Mouse (Mus musculus) neural tube, embryonic 12.5 days (tissue): ENCODE data around the gene Olfr459. TPM values are rescaled to one million over a fixed set of nuclear protein-coding genes. Genes with fewer than 3 reads are reported as not detected.

ENCODE experiments used
- ATAC-seq: fragments of 200-750 bp; cut with Nextera tagmentation; 2 replicates; pipeline ENCODE4 v1.8.0; 2017; ENCODE audit warnings: low read depth, mild to moderate bottlenecking, moderate TSS enrichment, moderate library complexity; ENCODE audit not compliant: low FRiP score
- H3K27ac ChIP-seq: fragments of 300-500 bp; sonication (generic); 2 replicates; pipeline ENCODE4 v1.5.1; 2016
- H3K27me3 ChIP-seq: fragments of 300-500 bp; sonication (generic); replicated peaks from 2 replicates; pipeline ENCODE4 v1.6.1; 2016; ENCODE audit warnings: mild to moderate bottlenecking
- H3K36me3 ChIP-seq: fragments of 300-500 bp; sonication (generic); 2 replicates; pipeline ENCODE4 v1.6.1; 2016; ENCODE audit warnings: mild to moderate bottlenecking
- H3K4me1 ChIP-seq: fragments of 300-500 bp; sonication (generic); 2 replicates; pipeline ENCODE4 v1.6.1; 2016
- H3K4me2 ChIP-seq: fragments of 300-500 bp; sonication (generic); replicated peaks from 2 replicates; pipeline ENCODE4 v1.6.1; 2016; ENCODE audit warnings: mild to moderate bottlenecking
- H3K4me3 ChIP-seq: fragments of 300-500 bp; sonication (generic); 2 replicates; pipeline ENCODE4 v1.5.1; 2016
- H3K9ac ChIP-seq: fragments of 300-500 bp; sonication (generic); 2 replicates; pipeline ENCODE4 v1.6.1; 2016; ENCODE audit warnings: mild to moderate bottlenecking
- H3K9me3 ChIP-seq: fragments of 300-500 bp; sonication (generic); 2 replicates; pipeline ENCODE4 v1.6.1; 2016; ENCODE audit warnings: mild to moderate bottlenecking
- WGBS: fragments of 180-500 bp; shearing (Covaris S2); methylation state at CpG from one replicate; pipeline ENCODE4 v1.1.7; 2016; 5-methylcytosine and 5-hydroxymethylcytosine counted together
- polyA plus RNA-seq: library from polyadenylated mRNA; unstranded; fragments of >200 nt; fragmentation: Nextera tagmentation; extraction: Ambion mirVana; gene quantifications from 2 replicates; pipeline ENCODE4 v1.2.1, GENCODE M21; 2016

Olfr459 gene
- polyA plus RNA-seq, 1 experiment from 2014 or later = not detected

DNA sequence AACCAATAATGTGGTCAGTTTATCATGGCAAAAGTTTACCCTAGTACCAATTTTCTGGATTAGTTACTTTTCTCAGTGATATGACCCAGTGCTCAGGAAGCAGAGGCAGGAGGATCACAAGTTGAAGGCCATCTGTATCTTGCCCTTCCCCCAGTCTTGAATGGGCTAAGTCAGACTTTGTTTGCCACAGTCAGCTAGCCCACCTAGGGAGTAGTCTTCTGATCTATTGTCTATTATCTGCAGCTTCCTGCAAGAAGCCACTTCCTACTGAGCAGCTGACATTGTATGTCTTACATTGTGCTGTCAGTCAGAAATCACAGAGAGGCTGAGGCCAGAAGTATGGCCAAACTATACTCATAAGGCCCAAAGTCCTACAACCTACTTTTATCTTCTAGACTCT lies 33.9 kb downstream of the Olfr459 start:
- Histone ChIP-seq H3K9ac (no peak overlapping the region), H3K9me3 (no peaks in the 10 kb centered on the region), H3K4me3 (no peak overlapping the region), H3K36me3 (no peaks in the 10 kb centered on the region), H3K27ac (no peak overlapping the region), H3K4me2 (no peak overlapping the region), H3K4me1 (no peaks in the 10 kb centered on the region), H3K27me3 (no peaks in the 10 kb centered on the region)
- no peak for ATAC-seq

GRCm38 (mm10) chr6:41734719-41735470 lies 40.1 kb downstream of the Olfr459 start:
- H3K36me3 ChIP-seq = no peaks in the 10 kb centered on the region
- 90% methylated on average over 5 of the region's 5 CpGs for WGBS
- no peaks in the 10 kb centered on the region for H3K4me1 ChIP-seq
- no peaks in the 10 kb centered on the region for H3K9me3 ChIP-seq
- no peak overlapping the region for H3K4me3 ChIP-seq
- H3K4me2 ChIP-seq = no peak overlapping the region
- no peaks in the 10 kb centered on the region for H3K27me3 ChIP-seq
- no peak overlapping the region for H3K9ac ChIP-seq
- no peak for ATAC-seq
- no peak overlapping the region for H3K27ac ChIP-seq

- Histone ChIP-seq H3K9ac (no peak overlapping the region), H3K4me2 (no peak overlapping the region), H3K4me3 (no peak overlapping the region), H3K27me3 (no peaks in the 10 kb centered on the region), H3K27ac (no peak overlapping the region), H3K4me1 (no peaks in the 10 kb centered on the region), H3K9me3 (no peaks in the 10 kb centered on the region), H3K36me3 (no peaks in the 10 kb centered on the region)
- WGBS = 80% methylated on average over 1 of the region's 1 CpGs
- no peak for ATAC-seq
These were observed 46.9 kb downstream of the Olfr459 start for GRCm38 (mm10) chr6:41727989-41728609.

DNA sequence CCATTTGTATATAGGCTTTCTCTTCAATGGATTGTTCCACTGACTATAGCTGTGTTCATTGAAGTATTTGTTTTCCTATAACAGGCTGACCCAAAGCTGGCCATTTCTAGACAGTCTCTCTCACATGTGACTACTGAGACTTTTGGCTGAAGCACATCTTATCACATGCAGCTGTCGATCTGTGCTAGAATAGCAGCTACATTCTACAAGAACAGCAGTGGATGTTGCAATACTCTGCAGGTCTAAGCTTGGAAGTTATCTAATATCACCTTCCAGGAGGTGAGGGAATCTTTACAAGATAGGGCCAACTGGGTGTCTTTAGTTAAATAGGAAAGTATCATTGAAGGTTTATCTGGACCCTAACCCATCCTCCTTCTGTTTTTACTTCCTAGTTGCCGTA lies 53.5 kb downstream of the Olfr459 start:
- no peaks in the 10 kb centered on the region for H3K27me3 ChIP-seq
- ATAC-seq = no peak
- H3K36me3 ChIP-seq = no peaks in the 10 kb centered on the region
- H3K4me2 ChIP-seq = no peak overlapping the region
- no peak overlapping the region for H3K9ac ChIP-seq
- WGBS = 87% methylated on average over 2 of the region's 2 CpGs
- H3K4me1 ChIP-seq = no peaks in the 10 kb centered on the region
- H3K4me3 ChIP-seq = no peak overlapping the region
- no peak overlapping the region for H3K27ac ChIP-seq
- H3K9me3 ChIP-seq = no peaks in the 10 kb centered on the region

Other genes with a start within 250 kb of the Olfr459 start
- gene Ephb6, start 169.7 kb downstream of the Olfr459 start, polyA plus RNA-seq = 22.7 and 23.6 TPM in 2 replicates
- 0.49 and 0.57 TPM in 2 replicates for gene Trpv6, start 138.8 kb downstream of the Olfr459 start, polyA plus RNA-seq
- gene Trpv5, start 94.4 kb downstream of the Olfr459 start, polyA plus RNA-seq = not detected in 2 replicates
- not detected in 2 replicates for gene Llcfc1, start 90.7 kb downstream of the Olfr459 start, polyA plus RNA-seq
- 6.5 and 7.6 TPM in 2 replicates for gene Kel, start 70.8 kb downstream of the Olfr459 start, polyA plus RNA-seq
- gene Pip, start 72.4 kb upstream of the Olfr459 start, polyA plus RNA-seq = not detected in 2 replicates
- gene Sval2, start 77.8 kb upstream of the Olfr459 start, polyA plus RNA-seq = not detected in 2 replicates
- not detected in 2 replicates for gene Sval1, start 176.5 kb upstream of the Olfr459 start, polyA plus RNA-seq
- not detected in 2 replicates for gene Sval3, start 193.0 kb upstream of the Olfr459 start, polyA plus RNA-seq